In the genomic region with DNA sequence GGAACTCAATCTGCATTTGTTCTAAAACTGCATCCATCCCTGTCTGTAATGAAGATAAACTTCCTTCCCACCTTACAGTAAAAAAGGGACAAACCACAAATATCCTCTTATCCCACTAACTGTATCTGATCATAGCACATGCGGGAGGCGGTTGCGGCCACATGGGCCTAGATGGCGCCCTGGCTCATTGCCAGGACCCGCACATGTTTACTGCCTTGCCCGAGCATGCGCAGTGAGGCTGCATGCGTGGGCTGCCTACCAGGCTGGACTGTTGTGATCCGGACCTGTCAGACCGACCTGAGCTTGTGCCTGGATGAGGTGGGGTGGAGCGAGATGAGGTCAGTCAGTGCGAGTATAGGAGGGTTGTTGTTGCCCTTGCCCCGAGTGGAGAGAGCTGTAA, we compare ENCODE assay signal across 13 mouse cellular contexts.
DNase-seq lines count a peak whose midpoint lies in the region; ATAC-seq and TF ChIP-seq lines count a peak whose summit lies in the region.
"Had no signal": no experiment of that assay in that cellular context is flagged by ENCODE, and none has a peak within 500 bp of the region (broad histone marks: within the 10 kb centered on the region; RNA-seq: fewer than 3 reads in every experiment).

No protein-coding gene starts in this region.

- H3K79me2 ChIP-seq in myocyte (ENCODE audit: control insufficient read depth, insufficient read depth): no peaks in the 10 kb centered on the region

- DNase-seq in ovary, postnatal 36 days (ENCODE audit: low spot score): peak; percentile 3
- DNase-seq in ovary, adult 18-20 months (ENCODE audit: low spot score): no peak
- DNase-seq in frontal cortex, postnatal 10 days (ENCODE audit: low spot score in 2 of 2): peak; percentile 17 to 23
- no peak for DNase-seq in urinary bladder, postnatal 4 days (ENCODE audit: low spot score in 2 of 2)
- no peak for DNase-seq in embryo, embryonic 9.5 days (ENCODE audit: extremely low spot score)
- DNase-seq: kidney, adult 18-20 months; liver; lung, postnatal 14 days had no signal

- H3K4me2 ChIP-seq in myocyte (ENCODE audit: low read depth): peak overlapping the region; percentile 49
- H3K4me2 ChIP-seq: embryonic facial prominence, embryonic 15.5 days; hindbrain, embryonic 12.5 days; midbrain, embryonic 15.5 days had no signal

- TF ChIP-seq POLR2A in myocyte (IDR thresholded peaks at IDR 0.05; ENCODE audit: insufficient read length, low read depth): no peak

- no peaks in the 10 kb centered on the region for H3K27me3 ChIP-seq in myocyte (ENCODE audit: control insufficient read depth, insufficient read depth, insufficient read length)
- H3K27me3 ChIP-seq: embryonic facial prominence, embryonic 15.5 days; hindbrain, embryonic 12.5 days; midbrain, embryonic 15.5 days had no signal

- ATAC-seq in erythroid progenitor cell, adult 5-6 weeks (replicated peaks; ENCODE audit: low FRiP score, poor library complexity, severe bottlenecking): no peak
- ATAC-seq: midbrain, embryonic 15.5 days had no signal

- H3ac ChIP-seq in myocyte (ENCODE audit: control insufficient read depth, insufficient read length): no peak overlapping the region

- no peak overlapping the region for H3K4me3 ChIP-seq in myocyte
- H3K4me3 ChIP-seq: embryonic facial prominence, embryonic 15.5 days; hindbrain, embryonic 12.5 days; midbrain, embryonic 15.5 days had no signal

- no peaks in the 10 kb centered on the region for H3K36me3 ChIP-seq in myocyte (ENCODE audit: control insufficient read depth, insufficient read depth)
- H3K36me3 ChIP-seq: embryonic facial prominence, embryonic 15.5 days; hindbrain, embryonic 12.5 days; midbrain, embryonic 15.5 days had no signal

TF ChIP-seq in myocyte, 11 proteins besides CTCF, POLR2A, EP300 and RAD21:
- TF ChIP-seq TCF12 (IDR thresholded peaks at IDR 0.05; ENCODE audit: insufficient read depth, poor library complexity, severe bottlenecking) (no peak), REST (IDR thresholded peaks at IDR 0.05; ENCODE audit: insufficient read depth, insufficient read length) (no peak), CEBPB (IDR thresholded peaks at IDR 0.05; ENCODE audit: insufficient read depth, poor library complexity, severe bottlenecking) (no peak), E2F4 (IDR thresholded peaks at IDR 0.05; ENCODE audit: insufficient read depth) (no peak), SRF (IDR thresholded peaks at IDR 0.05; ENCODE audit: control insufficient read depth, insufficient read length, low read depth) (no peak), POLR2AphosphoS2 (IDR thresholded peaks at IDR 0.05; ENCODE audit: insufficient read length, low read depth) (no peak), USF1 (IDR thresholded peaks at IDR 0.05; ENCODE audit: low read depth) (no peak), TCF3 (IDR thresholded peaks at IDR 0.05; ENCODE audit: insufficient read length, low read depth) (no peak), MYOG (IDR thresholded peaks at IDR 0.05; ENCODE audit: control insufficient read depth in 1 of 3, insufficient read depth in 1 of 3, insufficient read length in 2 of 3, low read depth in 2 of 3) (no peak), MYOD1 (IDR thresholded peaks at IDR 0.05; ENCODE audit: control insufficient read depth in 1 of 3, insufficient read length in 2 of 3, low read depth in 2 of 3) (no peak), MAX (IDR thresholded peaks at IDR 0.05; ENCODE audit: low read depth) (no peak)

Comparison
In these comparisons a context has a peak if more than half of its experiments do, and no peak if none do; other contexts are left out.
1. DNase-seq: peak in ovary, postnatal 36 days (single experiment) and frontal cortex, postnatal 10 days (2 of 2); none in ovary, adult 18-20 months (single experiment), urinary bladder, postnatal 4 days (0 of 2) and embryo, embryonic 9.5 days (single experiment).